Mouse (Mus musculus) liver, embryonic 14.5 days (tissue): ENCODE results near the gene Pik3r4. TPM values are rescaled to one million over a fixed set of nuclear protein-coding genes. Genes with fewer than 3 reads are reported as not detected.

Source experiments
- ATAC-seq: fragments of 200-750 bp; cut with Nextera tagmentation; 2 replicates; pipeline ENCODE4 v1.8.0; 2017; ENCODE audit warnings: moderate number of reproducible peaks, mild to moderate bottlenecking, moderate library complexity; ENCODE audit not compliant: insufficient read depth
- DNase-seq, 3 experiments: peaks; one replicate each; pipeline ENCODE4 v3.0.0-alpha.2; 2012 to 2013; ENCODE audit warnings: low read depth in 3 of 3, low spot score in 3 of 3
- H3K27ac ChIP-seq: fragments of 300-500 bp; sonication (generic); 2 replicates; pipeline ENCODE4 v1.5.1; 2014; ENCODE audit warnings: moderate library complexity, mild to moderate bottlenecking, control low read depth, inconsistent platforms
- H3K27me3 ChIP-seq: fragments of 300-500 bp; sonication (generic); 2 replicates; pipeline ENCODE4 v1.6.1; 2014; ENCODE audit warnings: mild to moderate bottlenecking, low read length, moderate library complexity; ENCODE audit not compliant: control insufficient read depth, insufficient read depth
- H3K36me3 ChIP-seq: fragments of 300-500 bp; sonication (generic); replicated peaks from 2 replicates; pipeline ENCODE4 v1.6.1; 2014; ENCODE audit warnings: low read depth; ENCODE audit not compliant: control insufficient read depth, insufficient read depth
- H3K4me1 ChIP-seq, 2 experiments: fragments of 200-500 bp in 1 of 2; fragments of 300-500 bp in 1 of 2; sonication (generic) in 1 of 2; replicated peaks; 2 replicates each; pipeline ENCODE4 v1.6.1; 2012 to 2014; ENCODE audit warnings: antibody characterized with exemption in 1 of 2, inconsistent platforms in 1 of 2, low read length in 1 of 2; ENCODE audit not compliant: control insufficient read depth in 2 of 2, insufficient read depth in 2 of 2
- H3K4me2 ChIP-seq: fragments of 300-500 bp; sonication (generic); 2 replicates; pipeline ENCODE4 v1.6.1; 2014; ENCODE audit warnings: low read depth, mild to moderate bottlenecking, control low read depth, moderate library complexity
- H3K4me3 ChIP-seq, 2 experiments: fragments of 200-500 bp in 1 of 2; fragments of 300-500 bp in 1 of 2; sonication (generic) in 1 of 2; 2 replicates each; pipeline ENCODE4 v1.5.1; 2012 to 2014; ENCODE audit warnings: low read depth in 2 of 2, low read length in 2 of 2, mild to moderate bottlenecking in 2 of 2, control low read depth in 1 of 2, inconsistent platforms in 1 of 2, moderate library complexity in 1 of 2; ENCODE audit not compliant: insufficient read depth in 1 of 2
- H3K9ac ChIP-seq: fragments of 300-500 bp; sonication (generic); replicated peaks from 2 replicates; pipeline ENCODE4 v1.6.1; 2014; ENCODE audit warnings: mild to moderate bottlenecking, control low read depth, moderate library complexity
- H3K9me3 ChIP-seq: fragments of 300-500 bp; sonication (generic); 2 replicates; pipeline ENCODE4 v1.6.1; 2016; ENCODE audit warnings: low read length, mixed read lengths; ENCODE audit not compliant: control insufficient read depth
- CTCF ChIP-seq: IDR thresholded peaks from 2 replicates; pipeline ENCODE4 v1.5.1; 2016; ENCODE audit warnings: antibody characterized with exemption, low read depth, control low read depth
- EP300 ChIP-seq: IDR thresholded peaks from 2 replicates; pipeline ENCODE4 v1.6.1; 2016; ENCODE audit warnings: antibody characterized with exemption, low read depth
- WGBS: fragments of 180-500 bp; shearing (Covaris S2); extraction: QIAGEN DNeasy Blood & Tissue Kit; methylation state at CpG from one replicate; pipeline ENCODE4 v1.1.7; 2014; ENCODE audit not compliant: insufficient replicate concordance; 5-methylcytosine and 5-hydroxymethylcytosine counted together
- polyA plus RNA-seq, 2 experiments: library from polyadenylated mRNA; depleted of rRNA in 1 of 2; stranded (reverse) in 1 of 2; unstranded in 1 of 2; fragments of >200 nt; fragmentation: Nextera tagmentation in 1 of 2; extraction: Ambion mirVana in 1 of 2; gene quantifications; 2 replicates each; pipeline versions ENCODE4 v1.2.1 to v1.2.3; 2012 to 2014

The Pik3r4 gene
- polyA plus RNA-seq, 2 experiments = 4.7 to 5.9 TPM

DNA sequence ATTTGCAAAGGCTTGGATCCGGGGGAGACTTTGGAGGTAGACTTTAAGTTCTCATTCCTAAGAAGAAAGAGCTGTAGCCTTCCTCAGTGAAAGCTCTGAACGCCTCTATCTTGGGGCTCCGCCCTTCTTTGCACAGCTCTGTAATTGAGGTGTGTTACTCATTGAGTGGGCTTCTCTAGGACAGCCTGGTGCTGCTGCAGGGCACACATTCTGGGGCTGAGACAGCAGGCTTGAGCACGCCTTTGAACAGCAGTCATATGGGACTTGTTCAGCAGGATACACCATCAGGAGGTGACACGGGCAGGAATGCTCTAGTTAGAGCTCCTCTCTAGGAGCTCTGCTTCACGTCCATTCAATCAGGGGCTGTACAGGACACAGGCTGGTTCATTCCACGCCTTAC is 22.5 kb downstream of the Pik3r4 start:
- H3K9me3 ChIP-seq = no peaks in the 10 kb centered on the region
- H3K36me3 ChIP-seq = no peaks in the 10 kb centered on the region; the same call in none of the 2 replicates
- H3K4me1 ChIP-seq = no peaks in the 10 kb centered on the region
- no peaks in the 10 kb centered on the region for H3K27me3 ChIP-seq
- no peak overlapping the region for H3K27ac ChIP-seq
- TF ChIP-seq EP300 (no peak), CTCF (no peak)
- DNase-seq (no peak), ATAC-seq (no peak)
- H3K9ac ChIP-seq = no peak overlapping the region
- WGBS = 72% methylated on average over 7 of the region's 7 CpGs
- H3K4me2 ChIP-seq = no peak overlapping the region
- H3K4me3 ChIP-seq = no peak overlapping the region

DNA sequence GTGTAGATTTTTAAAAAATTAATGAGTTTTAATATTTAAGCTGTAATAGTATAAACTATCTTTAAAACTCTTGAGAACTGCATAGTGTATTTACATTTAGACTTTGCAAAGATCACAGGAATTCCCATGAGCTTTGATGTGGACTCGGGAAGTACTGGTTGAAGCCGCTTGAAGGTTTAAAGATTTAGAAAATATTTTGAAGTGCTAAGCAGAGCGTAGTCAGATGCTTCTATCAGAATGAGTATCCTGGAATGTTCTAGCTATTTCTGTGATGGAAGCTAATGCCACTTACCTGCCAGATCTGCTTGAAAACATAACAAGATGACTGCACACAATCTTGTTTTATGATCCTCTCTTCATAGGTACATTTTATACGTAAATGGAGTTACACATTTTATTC is 28.1 kb downstream of the Pik3r4 start:
- no peak for DNase-seq
- Histone ChIP-seq H3K27me3 (no peaks in the 10 kb centered on the region), H3K27ac (no peak overlapping the region), H3K36me3 (no peaks in the 10 kb centered on the region; the same call in none of the 2 replicates), H3K9ac (no peak overlapping the region), H3K4me3 (no peak overlapping the region), H3K9me3 (no peaks in the 10 kb centered on the region), H3K4me2 (no peak overlapping the region), H3K4me1 (no peaks in the 10 kb centered on the region)
- 82% methylated on average over 4 of the region's 4 CpGs for WGBS
- TF ChIP-seq EP300 (no peak), CTCF (no peak)
- ATAC-seq = no peak

GRCm38 (mm10) chr9:105672032-105672431 is 29.3 kb downstream of the Pik3r4 start:
- 67% methylated on average over 2 of the region's 2 CpGs for WGBS
- TF ChIP-seq EP300 (no peak), CTCF (no peak)
- H3K9ac ChIP-seq = no peak overlapping the region

DNA sequence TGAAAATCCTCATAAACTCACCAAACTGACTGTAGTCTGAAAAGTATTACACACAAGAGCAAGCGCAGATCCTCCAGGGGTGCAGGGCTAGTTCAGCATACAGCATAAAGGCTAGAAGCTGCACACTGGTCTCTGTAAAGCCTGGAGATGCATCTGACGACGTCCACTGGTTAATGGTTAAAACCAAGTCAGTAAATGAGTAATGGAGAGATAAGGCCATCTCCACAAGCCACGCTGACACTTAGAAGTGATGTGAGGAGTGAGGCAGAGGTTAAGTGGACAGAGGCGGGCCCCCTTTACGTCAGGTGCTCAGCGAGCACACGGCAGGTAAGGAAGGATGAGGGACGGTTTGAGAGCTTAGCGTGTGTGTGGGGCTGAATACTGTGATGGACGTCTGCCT is 33.2 kb downstream of the Pik3r4 start:
- peaks cover 0 to 2% of the 10 kb centered on the region in 2 experiments; a peak in 1 of 4 replicates for H3K4me1 ChIP-seq
- no peaks in the 10 kb centered on the region; the same call in 1 of the 2 replicates for H3K36me3 ChIP-seq
- H3K9ac ChIP-seq = no peak overlapping the region
- no peaks in the 10 kb centered on the region for H3K27me3 ChIP-seq
- 71% methylated on average over 11 of the region's 11 CpGs for WGBS
- H3K9me3 ChIP-seq = no peaks in the 10 kb centered on the region
- no peak overlapping the region for H3K4me3 ChIP-seq
- DNase-seq = peak; percentile 9 to 12 (median 11)
- TF ChIP-seq CTCF = no peak
- TF ChIP-seq EP300 = no peak
- H3K4me2 ChIP-seq = no peak overlapping the region
- no peak overlapping the region for H3K27ac ChIP-seq
- peak; percentile 43 for ATAC-seq

More at GRCm38 (mm10) chr9:105672032-105672431, 29.3 kb downstream of the Pik3r4 start:
- H3K36me3 ChIP-seq = no peaks in the 10 kb centered on the region; the same call in none of the 2 replicates
- no peaks in the 10 kb centered on the region for H3K27me3 ChIP-seq
- ATAC-seq = no peak
- no peak overlapping the region for H3K4me3 ChIP-seq
- DNase-seq = no peak
- peaks cover 0 to 2% of the 10 kb centered on the region in 2 experiments; a peak in 1 of 4 replicates for H3K4me1 ChIP-seq
- H3K4me2 ChIP-seq = no peak overlapping the region
- H3K9me3 ChIP-seq = no peaks in the 10 kb centered on the region
- no peak overlapping the region for H3K27ac ChIP-seq

- Histone ChIP-seq H3K4me1 (peaks cover 0 to 2% of the 10 kb centered on the region in 2 experiments; a peak in 1 of 4 replicates), H3K4me2 (no peak overlapping the region), H3K27ac (no peak overlapping the region), H3K9ac (no peak overlapping the region), H3K27me3 (no peaks in the 10 kb centered on the region), H3K36me3 (no peaks in the 10 kb centered on the region; the same call in 1 of the 2 replicates), H3K4me3 (no peak overlapping the region), H3K9me3 (no peaks in the 10 kb centered on the region)
- DNase-seq (no peak), ATAC-seq (no peak)
- TF ChIP-seq EP300 = no peak
- no peak for TF ChIP-seq CTCF
- WGBS = 82% methylated on average over 7 of the region's 7 CpGs
Observed at GRCm38 (mm10) chr9:105681386-105681785, 38.6 kb downstream of the Pik3r4 start.
